Mouse (Mus musculus) ES-E14 (cell line): ENCODE results near the gene Adcy7.

ENCODE experiments used
- CHD2 ChIP-seq: IDR thresholded peaks from 2 replicates; pipeline ENCODE4 v1.6.1; 2014; ENCODE audit warnings: mild to moderate bottlenecking, low read depth, low read length, inconsistent platforms
- HCFC1 ChIP-seq: IDR thresholded peaks from 2 replicates; pipeline ENCODE4 v1.6.1; 2012; ENCODE audit warnings: low read length, inconsistent platforms, borderline replicate concordance; ENCODE audit not compliant: insufficient read depth
- MAFK ChIP-seq: IDR thresholded peaks from 2 replicates; pipeline ENCODE4 v1.6.1; 2014; ENCODE audit warnings: mild to moderate bottlenecking, low read depth, low read length, inconsistent platforms; ENCODE audit not compliant: insufficient read depth

DNA sequence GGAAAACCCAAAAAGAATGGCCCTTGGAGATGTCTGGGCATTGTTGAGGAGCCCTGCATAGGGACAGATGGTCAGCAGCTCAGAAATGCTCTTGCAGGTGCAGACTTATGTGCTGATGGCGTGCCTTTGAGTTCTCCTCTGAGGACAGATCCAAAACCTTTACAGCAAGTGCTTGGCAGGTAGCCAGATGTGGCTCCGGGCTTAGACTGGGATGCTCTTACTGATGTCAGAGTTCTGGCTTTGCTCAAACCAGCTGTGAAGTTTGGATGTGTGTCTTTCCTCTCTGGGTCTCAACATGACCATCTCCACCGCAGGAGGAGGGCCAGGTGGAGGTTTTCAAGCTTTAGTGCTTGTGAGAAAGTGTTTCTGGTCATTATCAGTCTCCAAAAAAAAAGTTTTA, 97.6 kb downstream of the Adcy7 start:
- TF ChIP-seq CHD2 (no peak), HCFC1 (no peak), MAFK (no peak)
